Mouse (Mus musculus): ENCODE results near the gene Hist1h3b.
"Not testable (repeated sequence)": the region's sequence is repeated elsewhere in the genome, so short reads cannot be mapped to it uniquely, and the experiment has no call there.

Gene Hist1h3b

DNA sequence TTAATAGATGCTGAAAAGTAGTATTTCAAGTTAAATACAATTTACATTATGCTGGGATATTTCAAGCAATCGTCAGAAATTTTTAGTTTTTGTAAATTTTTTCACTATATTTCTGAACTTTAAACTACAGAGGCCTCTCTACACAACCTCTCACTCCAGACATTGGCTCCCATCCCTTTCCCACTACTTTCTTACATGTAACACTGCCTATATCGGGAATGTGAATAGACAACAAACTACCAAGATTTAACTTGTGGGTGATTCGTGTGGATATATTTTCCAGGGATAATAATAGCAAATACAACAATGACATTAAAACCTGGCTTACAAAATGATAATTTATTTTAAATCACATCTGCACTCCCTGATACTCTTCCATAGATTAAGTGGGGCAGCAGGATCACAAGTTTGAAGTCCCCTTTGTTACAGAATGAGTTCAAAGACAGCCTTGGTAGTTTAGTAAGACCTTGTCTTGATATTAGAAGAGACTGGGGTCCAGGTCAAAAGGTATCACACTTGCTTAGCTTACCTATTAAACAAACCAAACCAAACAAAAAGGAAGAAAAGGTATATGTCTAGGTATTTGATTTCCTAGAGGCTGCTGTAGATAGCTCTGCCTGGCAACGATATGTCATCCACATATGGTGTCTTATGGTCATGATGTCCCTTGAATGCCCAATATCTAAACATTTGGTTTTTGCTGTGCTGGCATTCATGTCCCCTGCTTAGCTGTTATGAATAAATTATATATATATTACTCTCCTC, 1.4 kb downstream of the Hist1h3b start:
- no peak for DNase-seq (ENCODE audit: low spot score in 2 of 2)

DNA sequence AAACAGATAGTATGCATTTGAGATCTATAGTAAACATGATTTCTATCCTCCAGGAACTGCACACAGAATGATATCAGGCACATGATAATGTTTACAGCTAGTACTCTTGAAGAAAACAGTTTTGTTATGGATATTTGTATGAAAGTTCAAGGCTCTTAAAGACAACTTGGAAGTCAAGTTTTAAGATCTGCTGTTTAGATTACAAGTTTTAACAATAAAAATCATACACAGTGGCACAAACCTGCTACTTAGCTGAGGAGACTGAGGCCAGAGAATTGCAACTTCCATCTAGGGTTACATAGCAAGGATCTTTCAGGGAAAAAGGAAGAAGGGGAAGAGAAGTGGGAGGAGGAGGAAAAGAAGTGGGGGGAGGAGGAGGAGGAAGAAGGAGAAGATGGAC, 2.9 kb downstream of the Hist1h3b start:
- no peak for DNase-seq (ENCODE audit: low spot score in 2 of 2)

DNA sequence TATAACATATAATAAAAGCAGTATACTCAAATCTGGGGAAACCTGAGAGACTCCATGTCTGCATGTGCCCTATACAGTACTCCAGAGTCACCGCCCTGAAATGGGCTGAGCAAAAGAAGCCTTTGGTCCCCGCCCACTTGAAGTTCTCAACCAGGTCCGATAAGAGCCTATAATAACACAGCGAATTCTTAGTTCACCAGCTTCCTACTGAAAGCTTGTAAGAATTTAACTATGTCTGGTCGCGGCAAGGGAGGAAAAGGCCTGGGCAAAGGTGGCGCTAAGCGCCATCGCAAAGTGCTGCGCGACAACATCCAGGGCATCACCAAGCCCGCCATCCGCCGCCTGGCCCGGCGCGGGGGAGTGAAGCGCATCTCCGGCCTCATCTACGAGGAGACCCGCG, 4.7 kb downstream of the Hist1h3b start, which contains the start of gene Hist1h4b:
Gene Hist1h4b (plus strand): TSS at position 224 of the 400 bp plus-strand sequence.
- peak; percentile 84 to 97 for DNase-seq (ENCODE audit: low spot score in 2 of 2)

DNA sequence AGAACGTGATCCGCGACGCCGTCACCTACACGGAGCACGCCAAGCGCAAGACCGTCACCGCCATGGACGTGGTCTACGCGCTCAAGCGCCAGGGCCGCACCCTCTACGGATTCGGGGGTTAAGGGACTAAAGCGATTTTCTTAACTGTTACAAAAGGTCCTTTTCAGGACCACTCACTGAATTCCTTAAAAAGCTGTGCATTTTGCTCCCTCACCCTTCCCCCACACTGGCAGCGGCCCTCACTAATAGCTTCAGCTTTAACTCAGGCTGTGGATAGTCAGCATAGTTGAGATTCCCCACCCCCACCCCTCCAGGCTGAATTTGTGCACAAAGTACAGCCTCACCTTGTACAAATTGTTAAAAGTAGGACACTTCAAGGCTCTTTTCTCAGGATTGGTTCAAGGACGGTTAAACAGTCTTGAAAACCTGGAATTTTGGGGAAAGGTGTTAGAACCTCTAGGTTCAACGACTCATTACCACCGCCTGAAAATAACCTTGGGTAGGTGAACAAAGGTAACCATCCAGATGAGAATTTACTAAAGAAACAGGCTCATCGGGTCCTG, 5.2 kb downstream of the Hist1h3b start:
- DNase-seq (ENCODE audit: low spot score in 2 of 2) = no peak

DNA sequence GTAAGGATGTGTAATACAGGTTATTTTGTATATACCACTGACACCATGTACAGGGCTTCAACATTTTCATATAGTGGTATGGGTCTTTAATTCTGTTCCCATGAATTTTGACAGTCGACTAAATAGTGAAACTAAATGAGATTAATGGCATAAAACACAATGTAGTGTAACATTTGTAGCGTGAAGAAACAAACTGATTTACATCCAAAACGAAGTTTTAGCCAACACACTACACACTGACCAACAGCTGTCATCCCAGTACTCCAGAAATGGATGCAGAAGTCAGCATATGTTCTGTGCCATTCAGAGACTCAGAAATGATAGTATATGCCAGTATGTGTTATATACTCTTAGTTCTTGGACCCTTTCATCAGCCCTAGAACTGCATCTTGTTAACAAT, 5.9 kb downstream of the Hist1h3b start:
- DNase-seq (ENCODE audit: low spot score in 2 of 2) = no peak

DNA sequence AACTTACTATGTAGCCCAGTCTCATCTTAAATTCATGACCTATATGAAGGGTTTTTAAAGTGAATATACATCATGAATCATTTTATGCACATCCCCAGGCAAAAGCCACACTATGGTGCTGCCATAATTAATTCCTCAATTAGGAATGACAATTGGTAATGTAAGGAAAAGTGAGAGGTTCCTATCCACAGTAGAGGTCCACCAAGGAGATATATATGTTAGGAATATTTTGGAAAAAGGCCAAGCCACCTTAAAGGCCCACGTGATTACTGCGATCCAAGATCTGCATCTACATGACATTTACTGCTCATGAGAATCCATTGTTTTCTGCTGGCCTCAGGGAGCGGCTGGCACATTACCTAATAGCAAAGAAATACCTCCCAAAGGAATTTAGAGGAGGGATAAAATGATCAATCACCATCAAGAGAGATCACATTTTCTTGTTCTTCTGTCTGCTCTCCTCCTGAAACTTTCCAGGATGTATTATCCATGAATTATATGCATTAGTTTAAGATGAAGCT, 7.2 kb downstream of the Hist1h3b start:
- no peak for DNase-seq (ENCODE audit: low spot score in 2 of 2)

DNA sequence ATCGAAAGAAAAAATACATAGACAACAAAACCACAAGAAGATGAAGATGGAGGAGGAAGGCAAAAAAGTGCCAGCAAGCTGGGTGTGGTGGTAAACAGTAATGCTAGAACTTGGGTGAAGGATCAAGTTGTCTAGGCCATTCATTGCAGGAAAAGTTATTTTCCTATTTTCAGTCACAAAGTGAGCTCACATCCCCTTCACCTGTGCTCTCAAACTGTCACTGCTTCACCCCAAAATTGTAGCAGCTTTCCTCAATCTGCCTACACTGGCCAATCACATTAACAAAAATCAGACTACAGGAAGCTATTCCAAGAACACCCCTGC, 7.8 kb downstream of the Hist1h3b start:
- no peak for DNase-seq (ENCODE audit: low spot score in 2 of 2)

DNA sequence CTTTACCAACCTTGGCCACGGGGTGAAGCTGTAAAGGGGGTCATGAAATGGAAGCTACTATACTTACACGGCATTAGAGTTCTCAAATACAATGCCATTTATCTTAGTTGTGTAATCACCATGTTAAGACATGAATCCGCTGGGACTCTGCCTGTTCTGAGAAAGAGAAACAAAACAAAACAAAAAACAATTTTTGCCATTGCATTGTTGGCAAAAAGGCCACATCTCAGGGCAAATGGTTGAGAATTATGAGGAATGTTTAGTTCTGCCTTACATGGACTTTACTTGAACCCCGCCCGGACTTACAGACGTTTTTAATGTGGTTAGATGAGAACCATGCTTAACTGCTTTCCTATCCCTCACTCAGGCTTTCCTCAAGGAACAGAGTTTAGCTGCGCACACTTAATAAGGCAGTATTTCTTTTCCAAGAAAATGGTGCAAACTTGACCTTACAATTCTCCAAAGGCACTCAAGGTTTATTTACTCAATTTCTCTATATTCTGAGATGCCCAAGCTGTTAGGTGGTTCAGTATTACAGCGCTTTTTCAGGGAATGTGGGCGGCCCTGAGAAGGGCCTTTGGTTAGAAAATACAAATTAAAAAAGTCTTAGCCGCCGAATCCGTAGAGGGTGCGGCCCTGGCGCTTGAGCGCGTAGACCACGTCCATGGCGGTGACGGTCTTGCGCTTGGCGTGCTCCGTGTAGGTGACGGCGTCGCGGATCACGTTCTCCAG, 8.3 kb downstream of the Hist1h3b start:
- DNase-seq (ENCODE audit: low spot score in 2 of 2) = no peak

DNA sequence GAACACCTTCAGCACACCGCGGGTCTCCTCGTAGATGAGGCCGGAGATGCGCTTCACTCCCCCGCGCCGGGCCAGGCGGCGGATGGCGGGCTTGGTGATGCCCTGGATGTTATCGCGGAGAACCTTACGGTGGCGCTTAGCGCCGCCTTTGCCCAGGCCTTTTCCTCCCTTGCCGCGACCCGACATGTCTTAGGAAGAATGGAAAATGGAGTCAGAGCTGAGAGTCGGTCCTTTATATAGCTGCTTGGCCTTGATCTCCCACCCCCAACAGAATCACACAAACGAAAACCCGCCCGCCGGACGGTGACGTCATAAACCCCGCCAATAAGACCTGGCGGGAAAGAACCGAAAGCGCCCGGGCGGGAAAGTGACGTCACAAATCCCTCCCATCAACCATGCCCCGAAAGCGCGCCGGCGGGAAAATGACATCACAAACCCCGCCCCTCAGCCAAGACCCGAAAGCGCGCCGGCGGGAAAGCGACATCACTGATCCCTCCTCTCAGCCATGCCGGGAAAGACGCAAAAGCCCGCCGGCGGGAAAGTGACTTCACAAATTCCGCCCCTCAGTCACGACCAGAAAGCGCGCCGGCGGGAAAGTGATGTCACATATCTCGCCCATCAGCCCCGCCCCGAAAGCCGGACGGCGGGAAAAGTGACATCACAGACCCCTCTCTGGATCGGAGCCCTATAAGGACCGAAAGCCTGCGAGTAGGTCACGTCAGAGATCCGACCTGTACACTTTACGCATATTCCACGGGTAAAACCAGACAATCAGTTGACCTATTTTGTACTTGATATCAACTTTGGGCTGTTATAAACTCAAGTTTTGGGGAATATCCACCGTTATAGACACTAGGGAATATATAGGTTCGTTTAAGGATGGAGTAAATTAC, 9.2 kb downstream of the Hist1h3b start, which contains the start of gene Hist1h4a:
Gene Hist1h4a (minus strand): TSS at position 259 of the 893 bp plus-strand sequence.
- DNase-seq (ENCODE audit: low spot score in 2 of 2) = peak; percentile 99

DNA sequence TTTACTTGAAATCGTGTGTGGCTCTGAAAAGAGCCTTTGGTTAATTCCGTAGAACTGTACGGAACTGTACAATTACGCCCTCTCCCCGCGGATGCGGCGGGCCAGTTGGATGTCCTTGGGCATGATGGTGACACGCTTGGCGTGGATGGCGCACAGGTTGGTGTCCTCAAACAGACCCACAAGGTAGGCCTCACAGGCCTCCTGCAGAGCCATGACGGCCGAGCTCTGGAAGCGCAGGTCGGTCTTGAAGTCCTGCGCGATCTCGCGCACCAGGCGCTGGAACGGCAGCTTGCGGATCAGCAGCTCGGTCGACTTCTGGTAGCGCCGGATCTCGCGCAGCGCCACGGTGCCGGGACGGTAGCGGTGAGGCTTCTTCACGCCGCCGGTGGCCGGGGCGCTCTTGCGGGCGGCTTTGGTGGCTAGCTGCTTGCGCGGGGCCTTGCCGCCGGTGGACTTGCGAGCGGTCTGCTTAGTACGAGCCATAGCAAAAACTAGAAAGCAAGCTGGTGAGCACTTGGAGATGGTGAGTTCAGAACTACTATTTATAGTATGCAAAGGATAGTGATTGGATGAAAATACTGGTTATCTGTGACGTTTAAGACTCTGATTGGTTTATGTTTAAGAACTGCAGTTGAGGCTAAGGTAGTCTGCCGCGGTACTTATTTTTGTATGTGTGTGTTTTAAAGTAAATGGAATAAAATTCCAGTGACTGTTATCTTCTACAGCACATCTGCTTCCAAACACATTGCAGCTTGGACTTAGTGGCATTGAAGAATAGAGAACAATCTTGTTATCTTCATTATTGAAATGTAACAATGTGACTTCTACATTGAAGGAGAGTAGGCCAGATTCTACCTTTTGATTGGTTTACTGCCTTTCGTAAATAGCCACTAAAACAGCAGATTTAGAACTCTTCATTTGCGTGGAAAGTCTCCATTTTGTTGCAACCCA, 10.1 kb downstream of the Hist1h3b start, which contains the start of gene Hist1h3a:
Gene Hist1h3a (minus strand): TSS at position 516 of the 951 bp plus-strand sequence.
- DNase-seq (ENCODE audit: low spot score in 2 of 2) = peak; percentile 58 to 83

DNA sequence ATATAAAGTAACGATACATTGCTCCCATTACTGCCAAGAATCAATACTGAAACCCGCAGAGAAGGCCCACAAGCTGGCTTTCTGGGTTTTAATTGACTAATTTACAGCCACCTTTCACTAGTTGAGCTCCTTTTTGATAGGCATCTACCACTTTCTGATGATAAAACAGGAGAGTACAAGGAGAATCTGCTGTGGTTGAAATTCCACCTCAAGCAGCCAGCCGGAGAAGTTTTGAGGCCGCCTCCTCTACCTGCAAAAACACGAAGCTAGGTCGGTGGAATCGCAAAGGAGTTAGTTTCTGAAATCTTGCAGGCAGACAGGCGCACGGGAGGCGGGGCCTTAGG, 11.1 kb downstream of the Hist1h3b start:
- DNase-seq (ENCODE audit: low spot score in 2 of 2) = no peak

DNA sequence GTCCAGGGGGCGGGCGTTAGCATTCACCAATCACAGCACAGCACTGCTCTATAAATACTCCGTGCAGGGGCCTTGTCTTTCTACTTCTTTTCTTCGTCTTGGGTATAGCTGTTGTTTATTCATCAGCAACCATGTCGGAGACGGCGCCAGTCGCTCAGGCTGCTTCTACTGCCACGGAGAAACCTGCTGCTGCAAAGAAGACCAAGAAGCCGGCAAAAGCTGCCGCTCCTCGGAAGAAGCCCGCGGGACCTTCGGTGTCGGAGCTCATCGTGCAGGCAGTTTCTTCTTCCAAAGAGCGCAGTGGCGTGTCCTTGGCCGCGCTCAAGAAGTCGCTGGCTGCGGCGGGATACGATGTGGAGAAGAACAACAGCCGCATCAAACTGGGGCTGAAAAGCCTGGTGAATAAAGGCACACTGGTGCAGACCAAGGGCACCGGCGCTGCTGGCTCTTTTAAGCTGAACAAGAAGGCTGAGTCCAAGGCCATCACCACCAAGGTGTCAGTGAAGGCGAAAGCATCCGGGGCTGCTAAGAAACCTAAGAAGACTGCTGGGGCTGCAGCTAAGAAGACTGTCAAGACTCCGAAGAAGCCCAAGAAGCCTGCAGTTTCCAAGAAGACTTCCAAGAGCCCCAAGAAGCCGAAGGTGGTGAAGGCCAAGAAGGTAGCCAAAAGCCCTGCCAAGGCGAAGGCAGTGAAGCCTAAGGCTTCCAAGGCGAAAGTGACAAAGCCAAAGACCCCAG, 11.7 kb downstream of the Hist1h3b start, which contains the start of gene Hist1h1a:
Gene Hist1h1a (plus strand): TSS at position 81 of the 738 bp plus-strand sequence.
- peak; percentile 81 to 90 for DNase-seq (ENCODE audit: low spot score in 2 of 2)

DNA sequence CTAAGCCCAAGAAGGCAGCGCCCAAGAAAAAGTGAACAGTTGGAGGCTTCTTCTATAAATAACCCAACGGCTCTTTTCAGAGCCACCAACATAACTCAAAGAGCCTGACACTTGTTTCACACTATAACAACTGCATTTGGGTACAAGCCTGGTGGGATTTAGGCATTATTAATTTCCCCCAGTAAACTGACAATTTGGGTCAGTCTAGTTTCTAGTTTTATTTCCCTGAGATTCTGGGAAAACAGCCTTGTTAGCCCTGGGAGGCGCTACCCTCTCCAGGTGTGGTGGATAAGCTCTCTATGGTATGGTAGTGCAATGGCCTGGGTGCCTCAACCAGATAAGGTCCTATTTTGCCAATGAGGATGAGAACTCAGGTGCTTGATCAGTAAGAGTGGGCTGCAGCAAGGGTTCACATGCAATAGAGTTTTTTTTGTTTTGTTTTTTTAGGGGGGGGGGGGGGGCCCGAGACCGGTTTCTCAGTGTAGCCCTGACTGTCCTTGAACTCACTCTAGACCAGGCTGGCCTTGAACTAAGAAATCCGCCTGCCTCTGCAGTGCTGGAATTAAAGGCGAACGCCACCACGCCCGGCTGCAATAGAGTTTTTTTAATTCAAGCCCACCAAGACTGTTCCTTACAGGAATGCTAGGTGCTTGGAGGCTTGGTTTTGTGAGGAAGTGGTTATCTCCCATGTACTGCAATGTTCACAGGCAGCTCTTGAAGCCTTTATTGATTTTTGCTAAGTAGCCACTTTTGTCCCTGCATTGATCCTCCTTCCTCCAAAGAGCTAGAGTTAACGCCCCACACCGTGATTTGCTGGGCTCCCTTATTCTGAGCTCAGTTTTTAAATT, 12.5 kb downstream of the Hist1h3b start:
- no peak for DNase-seq (ENCODE audit: low spot score in 2 of 2)

DNA sequence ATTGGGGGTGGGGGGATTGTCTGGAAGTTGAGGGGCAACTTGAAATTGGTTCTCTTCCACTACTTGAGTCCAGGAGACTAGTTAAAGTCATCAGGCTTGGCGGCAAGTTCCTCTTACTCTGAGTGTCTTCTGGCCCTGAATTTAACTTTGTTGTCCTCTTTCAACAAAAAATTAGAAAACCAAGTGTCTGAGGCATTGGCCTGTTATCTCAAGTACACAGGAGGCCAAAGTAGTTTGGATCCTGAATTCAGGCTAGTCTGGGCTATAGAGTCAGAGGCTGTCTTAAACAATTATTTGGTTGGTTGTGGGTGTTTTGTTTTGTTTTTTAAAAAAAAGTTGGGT, 13.1 kb downstream of the Hist1h3b start:
- DNase-seq (ENCODE audit: low spot score in 2 of 2) = no peak

DNA sequence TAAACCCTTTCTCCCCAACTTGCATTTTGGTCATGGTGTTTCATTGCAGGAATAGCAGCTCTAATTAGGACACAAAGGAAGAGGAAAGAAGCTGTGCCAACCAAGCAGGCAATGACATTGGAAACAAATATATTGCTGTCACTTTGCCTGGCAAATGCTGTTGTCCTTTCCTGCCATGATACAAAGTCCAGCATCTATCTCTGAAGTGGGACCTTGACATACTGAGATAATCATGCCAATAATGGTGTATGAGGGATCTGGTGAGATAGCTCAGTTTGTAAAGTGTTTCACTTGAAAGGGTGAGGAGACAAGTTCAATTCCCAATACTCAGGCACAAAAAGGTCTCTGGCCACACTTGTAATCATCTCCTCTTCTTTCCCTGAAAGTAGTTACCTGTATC, 14.7 kb downstream of the Hist1h3b start:
- DNase-seq (ENCODE audit: low spot score in 2 of 2) = no peak

DNA sequence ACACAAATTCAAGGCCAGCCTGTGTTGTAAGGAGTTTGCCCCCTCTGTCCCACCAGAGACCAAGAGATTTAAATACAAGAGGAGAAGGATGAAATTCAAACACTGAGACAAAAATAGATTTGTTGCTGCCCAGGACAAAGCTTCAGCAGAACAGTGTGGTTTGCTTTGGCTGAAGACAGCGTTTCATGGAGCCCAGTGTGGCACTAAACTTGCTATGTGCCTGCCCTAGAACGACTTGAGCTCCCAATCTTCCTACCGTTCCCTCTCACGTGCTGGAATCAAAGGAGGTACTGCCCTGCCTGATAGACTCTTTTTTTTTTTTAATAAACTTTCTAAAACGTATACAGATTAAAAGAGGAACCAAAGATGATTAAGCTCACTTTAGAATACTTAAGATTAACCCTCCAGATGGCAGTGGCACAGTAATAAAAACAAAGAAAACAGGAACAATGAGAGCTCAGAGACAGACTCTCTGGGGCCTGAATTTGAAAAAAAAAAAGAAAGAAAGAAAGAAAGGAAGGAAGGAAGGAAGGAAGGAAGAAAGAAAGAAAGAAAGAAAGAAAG, 16.8 kb downstream of the Hist1h3b start:
- DNase-seq (ENCODE audit: low spot score in 2 of 2) = no peak

DNA sequence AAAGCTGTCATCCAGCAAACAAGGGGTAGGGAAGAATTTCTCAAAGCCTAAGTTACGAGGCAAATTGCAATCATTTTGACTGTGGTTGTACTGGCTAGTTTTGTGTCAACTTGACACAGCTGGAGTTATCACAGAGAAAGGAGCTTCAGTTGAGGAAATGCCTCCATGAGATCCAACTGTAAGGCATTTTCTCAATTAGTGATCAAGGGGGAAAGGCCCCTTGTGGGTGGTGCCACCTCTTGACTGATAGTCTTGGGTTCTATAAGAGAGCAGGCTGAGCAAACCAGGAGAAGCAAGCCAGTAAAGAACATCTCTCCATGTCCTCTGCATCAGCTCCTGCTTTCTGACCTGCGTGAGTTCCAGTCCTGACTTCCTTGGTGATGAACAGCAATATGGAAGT, 17.5 kb downstream of the Hist1h3b start, which contains the start of gene Trim38:
Gene Trim38 (plus strand): TSS at position 301 of the 400 bp plus-strand sequence.
- not testable (repeated sequence) for DNase-seq (ENCODE audit: low spot score in 2 of 2)

DNA sequence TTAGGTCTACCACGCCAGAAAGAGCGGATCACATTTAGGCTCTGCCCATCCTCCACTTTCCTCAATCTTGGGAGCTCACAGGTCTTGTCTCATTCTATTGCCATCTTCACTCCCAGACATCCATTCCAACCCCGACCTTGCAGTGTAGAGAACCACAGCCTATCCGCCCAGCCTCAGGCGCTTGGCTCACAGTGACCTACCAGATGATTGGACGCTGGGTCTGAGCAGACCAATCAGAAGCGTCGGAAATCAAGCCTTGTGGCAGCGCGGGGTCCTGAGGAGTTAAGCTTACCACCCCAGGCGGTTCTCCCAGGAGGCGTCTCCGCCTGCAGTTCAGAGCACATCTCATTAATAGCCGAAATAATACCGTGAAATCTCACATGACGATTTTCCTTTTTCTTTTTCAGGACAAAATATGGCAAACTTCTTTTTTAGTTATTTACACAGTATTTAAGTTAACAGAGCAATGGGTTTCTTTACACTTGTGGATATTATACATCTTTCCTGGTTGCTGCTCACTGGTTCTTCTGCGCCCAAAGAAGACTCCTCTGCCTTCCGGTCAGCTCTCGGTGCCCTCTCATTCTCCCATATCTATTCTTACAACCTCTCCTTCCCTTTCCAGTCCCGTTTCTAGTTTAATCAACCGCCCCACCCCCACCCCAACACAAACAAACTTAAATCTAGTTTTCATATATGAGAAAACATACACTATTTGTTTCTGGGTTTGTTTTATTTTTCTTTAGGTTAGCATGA, 20.7 kb downstream of the Hist1h3b start:
- DNase-seq (ENCODE audit: low spot score in 2 of 2) = peak; percentile 44 to 53

All from frontal cortex, postnatal 36 days (tissue).